Mouse (Mus musculus) C2C12 (cell line): ENCODE measurements at regions not wholly inside any gene's neighbourhood (a gene's known extent, or its start where the extent isn't known, plus 50 kb on each side); places are given as distances from the start of the nearest gene placed in this dataset.

Experiments used
- CEBPB ChIP-seq: IDR thresholded peaks from one replicate; pipeline ENCODE4 v1.6.1; 2011; ENCODE audit warnings: low read depth, mild to moderate bottlenecking, control low read depth, moderate library complexity
- CTCF ChIP-seq: IDR thresholded peaks from one replicate; pipeline ENCODE4 v1.5.1; 2011; ENCODE audit not compliant: control insufficient read depth, insufficient read depth, insufficient read length
- FOSL1 ChIP-seq: IDR thresholded peaks from one replicate; pipeline ENCODE4 v1.8.0; 2011; ENCODE audit warnings: mild to moderate bottlenecking, low read length; ENCODE audit not compliant: poor library complexity, insufficient read depth, severe bottlenecking
- MAX ChIP-seq: IDR thresholded peaks from one replicate; pipeline ENCODE4 v1.6.1; 2011; ENCODE audit warnings: mild to moderate bottlenecking, control low read depth
- MYOD1 ChIP-seq: IDR thresholded peaks from one replicate; pipeline ENCODE4 v1.6.1; 2011; ENCODE audit warnings: low read depth; ENCODE audit not compliant: control insufficient read depth, insufficient read length
- MYOG ChIP-seq: IDR thresholded peaks from one replicate; pipeline ENCODE4 v1.6.1; 2011; ENCODE audit not compliant: control insufficient read depth, insufficient read length; ENCODE audit errors: extremely low read depth
- USF1 ChIP-seq: IDR thresholded peaks from one replicate; pipeline ENCODE4 v1.6.1; 2011; ENCODE audit warnings: low read depth, mild to moderate bottlenecking, control low read depth, moderate library complexity

GRCm38 (mm10) chr13:28596367-28596766 lies 339.0 kb downstream of the Gm11361 start:
- TF ChIP-seq CTCF, result no peak
- no peak for TF ChIP-seq USF1
- no peak for TF ChIP-seq MAX
- no peak for TF ChIP-seq CEBPB
- TF ChIP-seq MYOD1, result no peak
- no peak for TF ChIP-seq FOSL1
- TF ChIP-seq MYOG, result no peak
